Mouse (Mus musculus) embryonic fibroblast, embryonic 13.5 days (primary cell): ENCODE data around the gene Ak5. TPM values are rescaled to one million over a fixed set of nuclear protein-coding genes. Genes with fewer than 3 reads are reported as not detected.
A peak's percentile ranks its signal among the peaks of the same experiment; 100 is the strongest.

Experiments
- H3K27ac ChIP-seq: 2 replicates; pipeline ENCODE4 v1.5.1; 2012; ENCODE audit warnings: low read length, control low read depth, inconsistent platforms; ENCODE audit not compliant: insufficient read depth
- H3K4me1 ChIP-seq: 2 replicates; pipeline ENCODE4 v1.6.1; 2011; ENCODE audit warnings: low read length; ENCODE audit not compliant: control insufficient read depth, insufficient read depth
- H3K4me3 ChIP-seq: 2 replicates; pipeline ENCODE4 v1.5.1; 2011; ENCODE audit warnings: mild to moderate bottlenecking, control low read depth, low read length; ENCODE audit not compliant: insufficient read depth
- CTCF ChIP-seq: IDR thresholded peaks from 2 replicates; pipeline ENCODE4 v1.5.1; 2011; ENCODE audit warnings: mild to moderate bottlenecking, control low read depth, low read length, moderate library complexity, borderline replicate concordance; ENCODE audit not compliant: insufficient read depth
- POLR2A ChIP-seq: IDR thresholded peaks from 2 replicates; pipeline ENCODE4 v1.6.1; 2011; ENCODE audit warnings: low read depth, mild to moderate bottlenecking, control low read depth, low read length, moderate library complexity
- polyA plus RNA-seq: library from polyadenylated mRNA; stranded (reverse); fragments of >200 nt; gene quantifications from 2 replicates; pipeline ENCODE4 v1.2.4, GENCODE M21; 2011; ENCODE audit warnings: low read depth; ENCODE audit not compliant: missing spikeins, insufficient read length

The Ak5 gene
- polyA plus RNA-seq, 1 experiment, result 28.3 TPM

GRCm38 (mm10) chr3:152555216-152555615 lies 112.9 kb downstream of the Ak5 start:
- Histone ChIP-seq H3K4me3 (no peak overlapping the region), H3K27ac (peak overlapping the region; percentile 21), H3K4me1 (peaks cover 12% of the 10 kb centered on the region)
- no peak for TF ChIP-seq POLR2A
- TF ChIP-seq CTCF, result no peak

GRCm38 (mm10) chr3:152554366-152554765 lies 113.8 kb downstream of the Ak5 start:
- TF ChIP-seq POLR2A (no peak), CTCF (no peak)
- Histone ChIP-seq H3K4me1 (peaks cover 9% of the 10 kb centered on the region), H3K27ac (no peak overlapping the region), H3K4me3 (no peak overlapping the region)

- no peak for TF ChIP-seq POLR2A
- TF ChIP-seq CTCF, result no peak
- Histone ChIP-seq H3K27ac (no peak overlapping the region), H3K4me3 (no peak overlapping the region), H3K4me1 (peaks cover 9% of the 10 kb centered on the region)
These were observed 115.5 kb downstream of the Ak5 start for GRCm38 (mm10) chr3:152552641-152553040.

DNA sequence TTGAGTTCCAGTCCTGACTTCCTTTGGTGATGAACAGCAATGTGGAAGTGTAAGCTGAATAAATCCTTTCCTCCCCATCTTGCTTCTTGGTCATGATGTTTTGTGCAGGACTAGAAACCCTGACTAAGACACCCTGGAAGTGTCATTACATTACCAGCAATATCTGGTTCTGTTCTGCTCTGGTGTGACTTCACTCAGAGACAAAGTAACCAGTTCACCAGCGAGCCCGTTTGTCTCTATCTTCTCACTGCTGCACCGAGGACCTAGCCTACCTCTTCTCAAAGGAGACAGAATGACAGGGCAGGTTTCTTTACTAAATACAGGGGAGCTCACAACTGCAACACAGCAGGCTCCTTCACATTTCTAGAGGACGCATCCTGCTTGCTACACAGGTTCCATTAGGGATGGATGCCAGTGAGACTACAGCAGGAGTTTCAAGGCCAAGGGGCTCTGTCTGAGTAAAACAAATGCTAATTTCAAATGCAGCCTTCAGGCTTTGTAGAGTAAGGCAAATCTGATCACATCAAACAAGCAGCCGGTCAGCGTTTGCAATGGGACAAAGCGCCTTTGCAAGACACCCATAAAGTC lies 117.5 kb downstream of the Ak5 start:
- Histone ChIP-seq H3K27ac (peak overlapping the region; percentile 87), H3K4me1 (peaks cover 9% of the 10 kb centered on the region), H3K4me3 (no peak overlapping the region)
- no peak for TF ChIP-seq POLR2A
- no peak for TF ChIP-seq CTCF

DNA sequence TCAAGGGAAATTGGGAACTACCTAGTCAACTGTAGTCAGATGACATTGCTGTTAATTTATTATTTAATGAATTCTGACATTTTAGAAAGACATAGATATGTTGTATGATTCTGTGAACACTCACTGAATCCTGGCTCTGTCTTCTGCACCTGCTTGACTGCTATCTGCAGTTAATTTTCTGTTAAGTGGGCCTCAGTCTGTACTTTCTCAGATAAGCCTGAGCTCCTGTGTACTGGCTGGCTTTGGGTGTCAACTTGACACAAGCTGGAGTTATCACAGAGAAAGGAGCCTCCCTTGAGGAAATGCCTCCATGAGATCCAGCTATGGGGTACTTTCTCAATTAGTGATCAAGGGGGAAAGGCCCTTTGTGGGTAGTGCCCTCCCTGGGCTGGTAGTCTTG lies 118.1 kb downstream of the Ak5 start:
- Histone ChIP-seq H3K27ac (no peak overlapping the region), H3K4me3 (no peak overlapping the region), H3K4me1 (peaks cover 3% of the 10 kb centered on the region; the same call in 1 of the 2 replicates)
- TF ChIP-seq POLR2A, result no peak
- TF ChIP-seq CTCF, result no peak

DNA sequence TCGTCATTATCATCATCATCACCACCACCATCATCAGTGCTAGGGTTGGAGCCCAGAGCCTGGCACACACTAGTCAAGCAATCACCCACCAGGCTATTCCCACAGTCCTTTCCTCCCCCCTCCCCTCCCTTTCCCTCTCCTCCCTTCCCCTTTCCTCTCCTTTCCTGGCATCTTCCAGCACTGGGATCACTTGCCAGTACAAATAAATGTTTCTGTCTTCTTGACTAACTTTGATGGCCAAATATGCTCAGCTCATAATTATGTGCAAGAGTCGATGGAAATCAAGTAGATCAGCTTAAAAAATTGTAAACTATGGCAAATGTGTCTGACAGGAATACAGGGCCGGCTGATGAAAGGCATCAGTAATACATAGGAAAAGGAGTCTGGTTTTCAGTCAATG lies 123.2 kb downstream of the Ak5 start:
- TF ChIP-seq CTCF (no peak), POLR2A (no peak)
- H3K4me3 ChIP-seq, result no peak overlapping the region
- peak overlapping the region; percentile 93 for H3K27ac ChIP-seq
- no peaks in the 10 kb centered on the region; the same call in 1 of the 2 replicates for H3K4me1 ChIP-seq

- H3K27ac ChIP-seq, result no peak overlapping the region
- no peaks in the 10 kb centered on the region; the same call in 1 of the 2 replicates for H3K4me1 ChIP-seq
- H3K4me3 ChIP-seq, result no peak overlapping the region
- TF ChIP-seq POLR2A (no peak), CTCF (no peak)
These were observed 125.9 kb downstream of the Ak5 start for GRCm38 (mm10) chr3:152542298-152542697.

GRCm38 (mm10) chr3:152530344-152530743 lies 137.8 kb downstream of the Ak5 start:
- Histone ChIP-seq H3K4me1 (no peaks in the 10 kb centered on the region), H3K4me3 (no peak overlapping the region), H3K27ac (no peak overlapping the region)
- TF ChIP-seq POLR2A, result no peak
- no peak for TF ChIP-seq CTCF

- Histone ChIP-seq H3K4me1 (no peaks in the 10 kb centered on the region), H3K4me3 (no peak overlapping the region), H3K27ac (no peak overlapping the region)
- no peak for TF ChIP-seq POLR2A
These were observed 138.8 kb downstream of the Ak5 start for GRCm38 (mm10) chr3:152529058-152529972.

GRCm38 (mm10) chr3:152526721-152527120 lies 141.4 kb downstream of the Ak5 start:
- TF ChIP-seq POLR2A (no peak), CTCF (no peak)
- H3K4me1 ChIP-seq, result peaks cover 9% of the 10 kb centered on the region
- H3K27ac ChIP-seq, result no peak overlapping the region
- no peak overlapping the region for H3K4me3 ChIP-seq
